Mouse (Mus musculus) brain, embryonic 14.5 days (tissue): ENCODE results near the gene Ephb2.

Source experiments
- CTCF ChIP-seq: fragments of 200-500 bp; IDR thresholded peaks from 2 replicates; pipeline ENCODE4 v1.5.1; 2012; ENCODE audit warnings: inconsistent platforms, mild to moderate bottlenecking, moderate library complexity, borderline replicate concordance; ENCODE audit not compliant: insufficient read depth, insufficient read length; ENCODE audit errors: extremely low read depth
- POLR2A ChIP-seq: fragments of 200-500 bp; IDR thresholded peaks from 2 replicates; pipeline ENCODE4 v1.6.1; 2012; ENCODE audit warnings: mild to moderate bottlenecking, inconsistent platforms, borderline replicate concordance; ENCODE audit not compliant: poor library complexity, insufficient read depth, insufficient read length, severe bottlenecking; ENCODE audit errors: extremely low read depth

DNA sequence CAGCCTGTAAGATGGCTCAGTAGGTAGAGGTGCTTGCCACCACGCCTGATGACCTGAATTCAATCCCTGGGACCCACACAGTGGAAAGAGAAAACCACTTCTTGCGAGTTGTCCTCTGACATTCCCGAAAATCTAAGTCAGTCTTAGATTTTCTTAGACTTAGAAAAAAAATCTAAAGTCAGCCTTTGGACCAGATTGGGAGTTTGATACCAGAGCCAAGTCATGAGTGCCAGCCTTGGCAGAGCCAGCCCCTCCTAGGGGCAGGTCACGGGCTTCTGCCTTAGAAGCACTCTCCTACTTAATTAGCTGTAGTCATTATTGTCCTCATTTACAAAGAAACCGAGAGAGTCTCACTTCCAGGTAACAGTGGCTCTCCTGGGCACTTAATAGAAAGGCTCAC lies 213.8 kb downstream of the Ephb2 start:
- TF ChIP-seq POLR2A (no peak), CTCF (no peak)
